Mouse (Mus musculus) brain, embryonic 14.5 days (tissue): ENCODE results near the gene Nckap1.

ENCODE experiments used
- CTCF ChIP-seq: fragments of 200-500 bp; IDR thresholded peaks from 2 replicates; pipeline ENCODE4 v1.5.1; 2012; ENCODE audit warnings: inconsistent platforms, mild to moderate bottlenecking, moderate library complexity, borderline replicate concordance; ENCODE audit not compliant: insufficient read depth, insufficient read length; ENCODE audit errors: extremely low read depth
- POLR2A ChIP-seq: fragments of 200-500 bp; IDR thresholded peaks from 2 replicates; pipeline ENCODE4 v1.6.1; 2012; ENCODE audit warnings: mild to moderate bottlenecking, inconsistent platforms, borderline replicate concordance; ENCODE audit not compliant: poor library complexity, insufficient read depth, insufficient read length, severe bottlenecking; ENCODE audit errors: extremely low read depth

- no peak for TF ChIP-seq CTCF
- no peak for TF ChIP-seq POLR2A
Measured at GRCm38 (mm10) chr2:80602756-80603155, 21.6 kb upstream of the Nckap1 start.
